Comparison of ENCODE assay signal across 19 mouse cellular contexts in genomic region chr15:5119707-5120106, GRCm38 (mm10). TPM values are rescaled to one million over a fixed set of nuclear protein-coding genes. Genes with fewer than 3 reads are reported as not detected.
A peak's percentile ranks its signal among the peaks of the same experiment; 100 is the strongest.
DNase-seq lines count a peak whose midpoint lies in the region; ATAC-seq and TF ChIP-seq lines count a peak whose summit lies in the region.
"Had no signal": no experiment of that assay in that cellular context is flagged by ENCODE, and none has a peak within 500 bp of the region (broad histone marks: within the 10 kb centered on the region; RNA-seq: fewer than 3 reads in every experiment).

No protein-coding gene starts in this region.

- no peaks in the 10 kb centered on the region for H3K9me3 ChIP-seq in lung, embryonic 14.5 days (ENCODE audit: low read depth, low read length)
- no peaks in the 10 kb centered on the region for H3K9me3 ChIP-seq in stomach, postnatal 0 days (ENCODE audit: control insufficient read depth, low read length)
- H3K9me3 ChIP-seq in midbrain, embryonic 11.5 days (ENCODE audit: control insufficient read depth, low read length): no peaks in the 10 kb centered on the region
- H3K9me3 ChIP-seq: limb, embryonic 10.5 days had no signal

- intact Hi-C loops in gastrocnemius, adult 2 months (cut with DNase I): no loop called here

- DNase-seq in gastrocnemius, adult 2 months: no peak
- DNase-seq in gastrocnemius, postnatal 10 days: no peak
- no peak for DNase-seq in lung, embryonic 14.5 days
- DNase-seq in lung, postnatal 25 days (ENCODE audit: low spot score): no peak
- peak; percentile 59 for DNase-seq in adipocyte (ENCODE audit: low spot score)
- DNase-seq in stomach, postnatal 0 days (ENCODE audit: low spot score): no peak
- no peak for DNase-seq in midbrain, embryonic 11.5 days (ENCODE audit: low spot score, missing footprints)
- no peak for DNase-seq in adrenal gland, postnatal 14 days
- DNase-seq: cerebellum, adult 11-12 months; kidney, postnatal 36 days; lung, adult 2 months; thymus, postnatal 14 days had no signal

- no peak overlapping the region for H3K4me3 ChIP-seq in gastrocnemius, adult 2 months
- H3K4me3 ChIP-seq in lung, embryonic 14.5 days (ENCODE audit: low read depth, low read length): no peak overlapping the region
- H3K4me3 ChIP-seq in stomach, postnatal 0 days (ENCODE audit: low read depth, low read length): no peak overlapping the region
- no peak overlapping the region for H3K4me3 ChIP-seq in midbrain, embryonic 11.5 days (ENCODE audit: low read depth, low read length)
- H3K4me3 ChIP-seq: limb, embryonic 10.5 days; megakaryocyte, embryonic 14.5 days had no signal

- WGBS in lung, embryonic 14.5 days: 88% methylated on average over 2 of the region's 2 CpGs
- 92% methylated on average over 2 of the region's 2 CpGs for WGBS in stomach, postnatal 0 days
- 91% methylated on average over 2 of the region's 2 CpGs for WGBS in midbrain, embryonic 11.5 days

- no peaks in the 10 kb centered on the region for H3K4me1 ChIP-seq in lung, embryonic 14.5 days (ENCODE audit: insufficient read depth)
- H3K4me1 ChIP-seq in stomach, postnatal 0 days (replicated peaks; ENCODE audit: control insufficient read depth, insufficient read depth): no peaks in the 10 kb centered on the region; the same call in 1 of the 2 replicates
- H3K4me1 ChIP-seq in midbrain, embryonic 11.5 days (ENCODE audit: control insufficient read depth, insufficient read depth, low read length): peaks cover 9% of the 10 kb centered on the region

- TF ChIP-seq EP300 in stomach, postnatal 0 days (optimal IDR thresholded peaks at IDR 0.05): no peak

- H3K4me2 ChIP-seq in lung, embryonic 14.5 days: no peak overlapping the region
- no peak overlapping the region for H3K4me2 ChIP-seq in stomach, postnatal 0 days (replicated peaks; ENCODE audit: low read depth)
- H3K4me2 ChIP-seq in midbrain, embryonic 11.5 days: no peak overlapping the region

- no peak for ATAC-seq in lung, embryonic 14.5 days (ENCODE audit: insufficient read depth)
- no peak for ATAC-seq in stomach, postnatal 0 days (ENCODE audit: low FRiP score, low TSS enrichment)
- ATAC-seq in midbrain, embryonic 11.5 days (ENCODE audit: low FRiP score): no peak
- ATAC-seq: intestine, embryonic 16.5 days had no signal

- no peak overlapping the region for H3K27ac ChIP-seq in gastrocnemius, adult 2 months
- H3K27ac ChIP-seq in lung, embryonic 14.5 days (ENCODE audit: low read depth): no peak overlapping the region
- no peak overlapping the region for H3K27ac ChIP-seq in stomach, postnatal 0 days (replicated peaks)
- no peak overlapping the region for H3K27ac ChIP-seq in midbrain, embryonic 11.5 days (ENCODE audit: low read depth, low read length)
- H3K27ac ChIP-seq: limb, embryonic 10.5 days had no signal

- H3K36me3 ChIP-seq in lung, embryonic 14.5 days (ENCODE audit: insufficient read depth): peaks cover 64% of the 10 kb centered on the region
- peaks cover 10% of the 10 kb centered on the region; the same call in 1 of the 2 replicates for H3K36me3 ChIP-seq in stomach, postnatal 0 days (ENCODE audit: control insufficient read depth, insufficient read depth, low read length)
- H3K36me3 ChIP-seq in midbrain, embryonic 11.5 days (ENCODE audit: control insufficient read depth, insufficient read depth, low read length): peaks cover 32% of the 10 kb centered on the region

- no peak overlapping the region for H3K9ac ChIP-seq in lung, embryonic 14.5 days
- no peak overlapping the region for H3K9ac ChIP-seq in stomach, postnatal 0 days (ENCODE audit: low read length)
- no peak overlapping the region for H3K9ac ChIP-seq in midbrain, embryonic 11.5 days (ENCODE audit: low read length)

- H3K27me3 ChIP-seq in lung, embryonic 14.5 days (ENCODE audit: insufficient read depth, low read length): no peaks in the 10 kb centered on the region
- H3K27me3 ChIP-seq in stomach, postnatal 0 days (ENCODE audit: control insufficient read depth, insufficient read depth, low read length): no peaks in the 10 kb centered on the region
- H3K27me3 ChIP-seq in midbrain, embryonic 11.5 days (ENCODE audit: control insufficient read depth, insufficient read depth, low read length): no peaks in the 10 kb centered on the region
- H3K27me3 ChIP-seq: megakaryocyte, embryonic 14.5 days had no signal

- peak; percentile 21; the same call in 1 of the 2 replicates for TF ChIP-seq CTCF in gastrocnemius, adult 2 months (IDR thresholded peaks at IDR 0.05)
- TF ChIP-seq CTCF in lung, embryonic 14.5 days (IDR thresholded peaks at IDR 0.05; ENCODE audit: low read depth): 0 out of 2 replicates have a peak, but pooled peaks have one; percentile 6
- TF ChIP-seq CTCF in stomach, postnatal 0 days (IDR thresholded peaks at IDR 0.05; ENCODE audit: low read depth): peak; percentile 56

RNA-seq across cellular contexts. Expression of gene Rpl37, which starts 3.3 kb away (rescaled TPM):
- total RNA-seq in gastrocnemius, adult 2 months (2021): 100 to 1,000 TPM; 178 to 188 TPM
- 100 to 1,000 TPM; 337 to 339 TPM for total RNA-seq in gastrocnemius, postnatal 10 days (2021)
- 683 and 808 TPM in 2 replicates for polyA plus RNA-seq in lung, embryonic 14.5 days (2014; fragmentation: Nextera tagmentation; extraction: Ambion mirVana)
- 661 and 725 TPM in 2 replicates for polyA plus RNA-seq in stomach, postnatal 0 days (2015; fragmentation: Nextera tagmentation; extraction: Ambion mirVana)
- 475 and 516 TPM in 2 replicates for polyA plus RNA-seq in midbrain, embryonic 11.5 days (2014; fragmentation: Nextera tagmentation; extraction: Ambion mirVana)
- 366 and 383 TPM in 2 replicates for total RNA-seq in adrenal gland, postnatal 14 days (2021)

RNA-seq across cellular contexts. Expression of gene Card6, which starts 11.4 kb away (rescaled TPM):
- total RNA-seq in gastrocnemius, adult 2 months (2021): 1 to 10 TPM; 1.9 to 2.0 TPM
- 1 to 10 TPM; 1.6 to 3.5 TPM for total RNA-seq in gastrocnemius, postnatal 10 days (2021)
- 1.7 and 2.2 TPM in 2 replicates for polyA plus RNA-seq in lung, embryonic 14.5 days (2014; fragmentation: Nextera tagmentation; extraction: Ambion mirVana)
- 1.4 and 1.8 TPM in 2 replicates for polyA plus RNA-seq in stomach, postnatal 0 days (2015; fragmentation: Nextera tagmentation; extraction: Ambion mirVana)
- 0.63 and 1.5 TPM in 2 replicates for polyA plus RNA-seq in midbrain, embryonic 11.5 days (2014; fragmentation: Nextera tagmentation; extraction: Ambion mirVana)
- total RNA-seq in adrenal gland, postnatal 14 days (2021): 9.0 and 12.1 TPM in 2 replicates

RNA-seq across cellular contexts. Expression of gene Prkaa1, which starts 24.0 kb away (rescaled TPM):
- 10 to 100 TPM; 10.0 to 12.7 TPM for total RNA-seq in gastrocnemius, adult 2 months (2021)
- 10 to 100 TPM; 13.0 to 15.1 TPM for total RNA-seq in gastrocnemius, postnatal 10 days (2021)
- 22.3 and 23.3 TPM in 2 replicates for polyA plus RNA-seq in lung, embryonic 14.5 days (2014; fragmentation: Nextera tagmentation; extraction: Ambion mirVana)
- polyA plus RNA-seq in stomach, postnatal 0 days (2015; fragmentation: Nextera tagmentation; extraction: Ambion mirVana): 13.7 and 13.9 TPM in 2 replicates
- 20.0 and 20.3 TPM in 2 replicates for polyA plus RNA-seq in midbrain, embryonic 11.5 days (2014; fragmentation: Nextera tagmentation; extraction: Ambion mirVana)
- total RNA-seq in adrenal gland, postnatal 14 days (2021): 32.3 and 33.7 TPM in 2 replicates

RNA-seq across cellular contexts. Expression of gene C7, which starts 56.2 kb away (rescaled TPM):
- total RNA-seq in gastrocnemius, adult 2 months (2021): 1 to 10 TPM; 1.1 to 8.6 TPM
- total RNA-seq in gastrocnemius, postnatal 10 days (2021): under 1 TPM in 1 of 2 experiments, not detected in 1; 0.09 TPM
- polyA plus RNA-seq in lung, embryonic 14.5 days (2014; fragmentation: Nextera tagmentation; extraction: Ambion mirVana): 0.11 and 0.34 TPM in 2 replicates
- 0.04 and 0.06 TPM in 2 replicates for polyA plus RNA-seq in stomach, postnatal 0 days (2015; fragmentation: Nextera tagmentation; extraction: Ambion mirVana)
- 0.08 and 0.11 TPM in 2 replicates for polyA plus RNA-seq in midbrain, embryonic 11.5 days (2014; fragmentation: Nextera tagmentation; extraction: Ambion mirVana)
- total RNA-seq in adrenal gland, postnatal 14 days (2021): 6.2 and 7.6 TPM in 2 replicates
- total RNA-seq: monocyte, adult 5-6 weeks had no signal
- polyA plus RNA-seq: hindbrain, embryonic 11.5 days; neural tube, embryonic 14.5 days; stomach, embryonic 14.5 days had no signal

Comparison
In these comparisons a context has a peak if more than half of its experiments do, and no peak if none do; other contexts are left out.
1. CTCF ChIP-seq: peak in every context shown above with its lines; median percentile 56 in stomach, postnatal 0 days; 21 in gastrocnemius, adult 2 months; 6 in lung, embryonic 14.5 days.